Mouse (Mus musculus) yolk sac, embryonic 10.5 days (tissue): ENCODE measurements around the gene B2m.

Experiments
- DNase-seq: peaks from one replicate; pipeline ENCODE4 v3.0.0-alpha.2; 2017; ENCODE audit warnings: low spot score

B2m gene

DNA sequence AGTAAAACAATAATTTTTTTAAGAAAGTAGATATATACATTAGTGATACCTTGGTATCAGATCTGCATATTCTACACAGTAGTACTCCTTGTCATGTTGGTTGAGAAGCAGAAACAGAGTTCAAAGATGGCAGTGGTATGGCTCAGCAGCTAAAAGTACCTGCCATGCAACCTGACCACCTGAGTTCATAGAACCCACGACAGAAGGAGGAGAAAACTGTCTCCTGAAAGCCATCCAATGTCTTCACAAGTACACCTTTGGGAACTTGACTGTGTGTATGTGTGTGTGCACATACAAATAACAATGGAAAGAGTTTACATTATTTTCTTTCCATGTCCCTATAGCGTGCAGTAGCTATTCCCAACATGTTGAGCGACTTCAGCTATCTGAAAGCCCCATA, 2.2 kb downstream of the B2m start:
- DNase-seq, result no peak

DNA sequence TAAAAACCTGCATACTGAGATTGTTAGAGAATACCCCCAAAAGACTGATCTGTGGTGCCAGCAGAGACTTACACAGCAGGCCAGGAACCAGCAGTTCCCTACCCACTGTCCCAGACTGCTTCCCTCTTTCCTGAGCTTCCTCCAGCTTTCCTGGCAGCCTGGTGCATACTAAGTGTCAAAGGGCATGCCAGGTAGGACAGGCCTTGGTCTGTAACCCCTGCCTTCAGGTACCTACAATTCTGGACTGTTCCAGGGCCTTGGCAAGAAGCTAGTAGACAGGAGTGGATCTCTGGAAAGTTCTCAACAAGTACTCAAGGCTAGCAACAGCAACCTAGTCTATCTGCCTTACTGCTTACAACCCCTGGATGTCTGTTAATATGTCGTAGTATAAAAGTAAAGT, 3.7 kb downstream of the B2m start:
- DNase-seq, result no peak

DNA sequence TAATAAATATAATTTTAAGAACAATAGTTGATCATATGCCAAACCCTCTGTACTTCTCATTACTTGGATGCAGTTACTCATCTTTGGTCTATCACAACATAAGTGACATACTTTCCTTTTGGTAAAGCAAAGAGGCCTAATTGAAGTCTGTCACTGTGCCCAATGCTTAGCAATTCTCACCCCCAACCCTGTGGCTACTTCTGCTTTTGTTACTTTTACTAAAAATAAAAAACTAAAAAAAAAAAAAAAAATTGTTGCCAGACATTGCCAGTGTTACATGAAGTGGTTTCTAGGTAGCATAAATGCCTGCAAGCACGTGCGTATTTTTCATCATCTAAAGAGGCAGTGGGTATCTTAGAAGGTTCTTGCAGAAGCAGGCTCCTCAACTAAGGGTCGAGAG, 5.4 kb downstream of the B2m start:
- no peak for DNase-seq

GRCm38 (mm10) chr2:122153681-122154365, 6.3 kb downstream of the B2m start:
- no peak for DNase-seq

GRCm38 (mm10) chr2:122154479-122154878, 7.0 kb downstream of the B2m start:
- DNase-seq, result no peak

- DNase-seq, result no peak
These were observed 7.8 kb downstream of the B2m start for GRCm38 (mm10) chr2:122155292-122155691.

DNA sequence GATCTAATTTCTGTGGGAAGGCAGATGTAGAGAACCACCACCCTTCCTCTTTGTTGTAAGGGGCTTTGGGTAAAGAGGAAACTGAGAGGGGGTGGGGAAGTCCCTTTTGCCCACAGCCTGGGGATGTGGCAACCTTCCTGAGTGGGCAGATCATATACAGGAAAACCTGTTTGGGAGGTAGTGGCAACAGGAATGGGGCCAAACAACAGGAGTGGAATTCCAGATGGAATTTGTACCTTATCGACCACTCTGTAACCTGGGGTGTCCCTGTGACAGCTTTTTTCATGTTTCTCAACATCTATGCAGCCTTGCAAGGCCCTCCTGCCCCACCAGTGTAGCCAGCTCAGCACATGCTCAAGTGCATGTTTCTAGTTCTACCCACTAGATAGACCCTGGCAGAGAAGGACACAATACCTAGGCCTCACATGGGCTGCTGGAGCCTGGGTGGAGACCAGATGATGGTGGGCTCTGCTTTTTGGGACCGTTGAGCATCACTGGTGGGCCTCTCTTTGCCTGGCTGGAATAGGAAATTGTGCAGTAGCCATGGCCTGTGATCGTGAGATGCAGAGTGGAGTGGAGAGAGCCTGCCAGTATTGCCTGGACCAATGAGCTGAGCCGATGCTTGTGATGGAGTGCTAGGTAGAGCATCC, 8.7 kb downstream of the B2m start:
- no peak for DNase-seq

- no peak for DNase-seq
These were observed 10.1 kb downstream of the B2m start for GRCm38 (mm10) chr2:122157561-122157960.

DNA sequence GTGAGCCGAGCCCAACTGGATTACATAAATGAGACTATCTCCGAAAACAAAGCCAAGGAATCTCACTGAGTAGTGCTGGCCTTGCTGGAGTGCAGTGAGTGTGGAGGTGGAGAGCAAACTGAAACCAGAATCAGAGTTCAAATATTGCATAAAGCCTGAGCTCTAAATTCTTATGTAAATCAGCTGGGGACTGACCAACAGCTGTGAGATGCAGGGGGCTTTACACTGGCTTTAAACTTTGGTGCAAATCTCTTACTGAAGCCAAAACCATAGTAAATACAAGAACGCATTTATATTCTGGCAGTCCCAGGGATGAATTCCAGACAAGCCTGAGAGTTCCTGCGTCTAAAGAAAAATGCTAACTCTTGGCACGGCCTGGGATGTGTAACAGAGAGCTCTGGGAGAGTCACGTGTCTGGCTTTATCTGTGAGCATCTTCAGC, 10.9 kb downstream of the B2m start:
- DNase-seq, result peak; percentile 78

DNA sequence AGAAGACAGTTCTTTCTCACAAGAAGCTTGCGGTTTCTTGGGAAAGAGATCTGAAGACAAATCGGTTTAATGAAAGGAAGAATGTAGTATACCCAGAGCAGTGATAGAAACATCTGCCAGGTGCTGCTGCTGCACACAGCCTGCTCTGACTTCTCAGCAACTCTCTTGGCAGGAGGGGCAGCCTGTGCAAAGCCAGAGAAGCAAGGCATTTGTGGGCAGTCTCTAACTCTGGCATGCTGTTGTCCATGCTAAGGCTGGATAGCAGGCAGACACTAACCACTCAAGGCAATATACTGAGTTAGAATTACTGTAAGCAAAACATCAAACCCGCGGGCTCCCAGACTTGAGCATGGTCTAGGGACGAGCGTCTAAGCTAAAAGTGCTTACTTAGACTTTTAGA, 12.2 kb downstream of the B2m start:
- DNase-seq, result no peak

GRCm38 (mm10) chr2:122160680-122161079, 13.2 kb downstream of the B2m start, which contains the start of gene Trim69:
Trim69 (plus strand) TSS chr2:122160700.
- DNase-seq, result peak; percentile 62

DNA sequence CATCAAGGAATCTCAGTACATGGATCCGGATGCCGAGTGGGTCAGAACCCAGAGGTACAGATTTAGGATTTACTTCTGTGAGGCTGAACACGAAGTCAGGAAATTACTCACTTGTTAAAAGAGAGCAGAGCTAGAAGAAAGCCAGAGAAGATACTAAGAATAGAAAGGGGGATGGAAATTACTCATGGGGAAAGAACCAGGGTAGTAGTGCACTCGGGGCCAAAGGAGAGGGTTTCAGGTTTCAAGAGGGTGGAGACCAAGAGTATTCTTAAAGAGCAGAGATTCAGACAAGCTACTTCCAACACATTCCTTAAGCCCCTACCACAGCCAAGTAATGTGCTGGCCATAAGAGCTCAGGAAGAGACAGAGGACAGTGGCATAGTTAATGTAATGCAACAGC, 14.1 kb downstream of the B2m start:
- no peak for DNase-seq

DNA sequence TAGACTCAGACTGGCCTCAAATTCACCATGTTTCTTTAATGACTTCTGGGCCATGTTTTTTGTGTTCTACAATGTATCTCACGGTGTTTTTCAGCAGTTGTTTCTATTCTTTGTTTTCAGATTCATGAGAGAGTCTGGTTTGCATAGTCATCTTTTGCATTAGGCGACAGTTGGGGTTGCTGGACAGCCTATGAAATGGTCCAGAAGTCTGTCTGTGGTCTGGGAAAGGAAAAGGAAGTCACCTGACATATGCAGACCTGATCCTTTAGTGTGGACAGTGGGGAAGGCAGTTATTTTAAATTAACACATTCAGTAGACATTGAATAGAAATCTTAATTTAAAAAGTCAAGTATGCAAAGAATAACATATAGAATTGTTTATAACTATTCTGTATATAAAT, 15.0 kb downstream of the B2m start:
- no peak for DNase-seq

DNA sequence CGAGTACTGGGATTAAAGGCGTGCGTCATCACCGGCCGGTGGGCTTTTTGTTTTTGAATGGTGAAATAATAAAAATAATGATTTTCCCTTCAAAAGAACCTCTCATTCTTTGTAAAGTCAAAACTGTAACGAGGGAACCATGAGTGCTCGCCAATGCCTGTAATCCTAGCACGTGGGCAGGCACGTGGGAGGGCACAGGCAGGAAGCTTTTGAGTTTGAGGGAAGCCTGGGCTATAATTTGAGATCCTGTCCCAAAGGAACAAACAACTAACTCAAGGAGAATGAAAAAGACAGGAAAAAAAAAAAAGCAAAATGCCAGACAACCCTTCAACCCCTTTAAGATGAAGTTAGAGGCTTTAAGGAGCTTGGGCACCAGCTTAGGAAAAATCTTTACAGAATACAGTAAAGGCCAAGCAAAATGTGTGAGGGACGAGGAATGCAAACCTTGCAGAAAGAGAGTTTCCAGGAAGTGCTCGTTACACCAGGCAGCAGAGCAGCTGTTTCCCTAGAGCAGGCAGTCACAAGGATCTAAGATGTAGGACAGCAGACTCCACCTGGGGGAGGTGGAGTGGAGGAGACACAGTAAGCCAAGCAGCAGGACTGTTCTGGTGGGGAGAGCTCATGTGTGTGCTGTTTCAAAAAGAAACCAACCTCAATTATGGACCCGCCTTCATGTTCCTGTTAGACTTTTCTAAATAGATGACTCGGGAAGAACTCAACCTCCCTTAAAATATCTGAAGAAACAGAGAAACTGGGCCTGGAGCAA, 16.1 kb downstream of the B2m start:
- DNase-seq, result no peak

- no peak for DNase-seq
These were observed 16.8 kb downstream of the B2m start for GRCm38 (mm10) chr2:122164293-122164692.

GRCm38 (mm10) chr2:122171292-122171691, 23.8 kb downstream of the B2m start:
- no peak for DNase-seq

DNA sequence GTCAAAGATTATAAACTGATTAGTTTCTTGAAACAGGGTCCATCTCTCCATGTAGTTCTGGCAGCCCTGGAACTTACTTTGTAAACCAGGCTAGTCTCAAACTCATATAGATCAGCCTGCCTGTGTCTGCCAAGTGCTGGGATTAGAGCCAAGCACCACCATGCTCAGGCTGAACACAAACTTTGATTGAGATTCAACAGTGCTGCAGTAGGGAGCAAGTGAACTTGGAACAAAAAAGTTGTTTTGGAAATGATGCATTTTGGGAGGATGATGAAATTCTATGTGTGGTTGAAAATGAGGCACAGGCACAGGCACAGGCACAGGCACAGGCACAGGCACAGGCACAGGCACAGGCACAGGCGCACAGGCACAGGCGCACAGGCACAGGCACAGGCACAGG, 24.7 kb downstream of the B2m start:
- no peak for DNase-seq

DNA sequence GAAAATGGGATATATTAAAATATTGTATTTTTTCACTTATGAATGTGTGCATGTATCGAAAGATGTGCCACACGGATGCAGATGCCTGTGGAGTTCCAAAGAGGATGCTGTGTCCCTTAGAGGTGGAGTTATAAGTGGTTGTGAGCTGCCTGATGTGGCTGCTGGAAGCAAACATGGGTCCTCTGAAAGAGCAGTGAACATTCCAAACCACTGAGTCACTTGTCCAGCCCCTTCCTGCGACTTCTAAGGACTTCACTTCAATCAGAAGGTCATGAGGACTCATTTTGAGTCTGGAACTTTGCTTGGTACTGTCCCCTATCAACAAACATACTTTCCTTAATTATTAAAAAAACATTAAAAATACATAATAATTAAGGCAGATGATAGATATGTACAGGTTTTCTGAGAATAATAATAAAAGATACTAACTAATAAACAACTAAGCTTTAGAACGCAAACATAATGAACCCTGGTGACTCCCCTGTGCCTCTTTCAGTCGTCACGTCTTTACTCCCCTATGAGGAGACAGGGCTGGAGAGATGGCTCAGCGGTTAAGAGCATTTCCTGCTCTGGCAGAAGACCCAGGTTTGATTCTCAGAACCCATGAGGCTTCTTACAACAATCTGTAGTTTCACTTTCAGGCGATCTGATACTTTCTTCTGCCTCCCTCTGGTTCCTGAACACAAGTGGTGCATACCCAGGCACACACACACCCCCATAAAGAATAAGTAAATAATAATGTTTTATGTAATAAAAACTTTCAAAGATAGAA, 32.8 kb downstream of the B2m start:
- DNase-seq, result no peak

DNA sequence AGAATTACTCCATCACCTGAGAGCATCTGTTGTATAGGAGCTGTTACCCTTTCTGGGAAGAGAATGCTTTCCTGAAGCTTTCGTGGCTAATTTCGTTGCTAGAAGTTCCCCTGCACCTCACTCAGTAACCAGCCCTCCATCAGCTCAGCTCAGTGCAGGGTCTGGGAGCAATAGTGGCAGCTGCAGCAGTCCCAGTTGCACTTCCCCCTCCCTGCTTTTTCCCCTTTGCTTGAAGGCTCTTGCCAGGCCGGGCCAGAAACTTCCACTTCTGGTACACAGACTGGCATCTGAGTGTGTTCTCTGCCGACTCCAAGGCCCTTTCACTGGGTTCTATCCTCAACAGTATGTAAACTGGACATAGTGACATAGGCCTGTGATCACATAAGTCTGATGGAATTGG, 37.6 kb downstream of the B2m start:
- DNase-seq, result no peak

DNA sequence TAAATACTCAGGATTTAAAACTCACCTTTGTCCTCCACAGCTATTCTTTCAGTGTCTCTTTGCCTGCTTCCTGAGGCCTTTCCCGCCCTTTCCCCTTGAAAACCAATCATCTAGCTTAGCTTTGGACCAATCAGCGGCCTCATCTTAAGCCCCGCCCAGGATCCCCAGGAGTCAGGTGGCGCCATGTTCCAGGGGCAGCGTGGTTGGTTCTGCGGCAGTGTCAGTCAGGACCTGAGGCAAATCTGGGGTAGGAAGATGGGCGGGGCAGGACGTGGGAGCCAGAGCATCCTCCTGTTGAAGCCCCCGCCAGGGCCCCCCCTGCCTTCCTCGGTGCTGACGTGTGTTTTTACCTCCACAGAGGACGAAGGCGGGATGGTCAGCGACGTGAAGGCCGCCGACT, 38.6 kb downstream of the B2m start, which contains the start of the genes Patl2 and Terb2:
TSS of gene Patl2 (minus strand) at position 84 of the 400 bp plus-strand sequence.
TSS of gene Terb2 (plus strand) at position 167 of the 400 bp plus-strand sequence.
- no peak for DNase-seq

GRCm38 (mm10) chr2:122186751-122187150, 39.3 kb downstream of the B2m start:
- DNase-seq, result no peak

DNA sequence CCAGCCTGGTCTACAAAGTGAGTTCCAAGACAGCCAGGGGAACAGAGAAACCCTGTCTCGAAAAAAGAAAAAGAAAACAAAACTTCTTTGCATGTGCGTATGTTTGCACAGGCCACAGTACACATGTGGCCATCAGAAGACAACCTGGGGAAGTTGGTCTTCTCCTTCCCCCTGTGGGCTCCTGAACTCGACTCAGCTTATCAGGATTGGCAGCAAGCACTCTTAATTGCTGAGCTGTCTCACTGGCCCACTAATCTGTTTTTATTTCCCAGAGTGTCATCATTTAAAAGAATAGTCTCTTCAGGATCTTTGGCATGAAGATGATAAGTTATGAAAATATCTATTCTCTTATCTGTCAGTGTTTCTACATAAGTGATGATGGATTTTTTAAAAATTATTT, 44.4 kb downstream of the B2m start:
- no peak for DNase-seq
